Mouse (Mus musculus) left cerebral cortex, postnatal 36 days (tissue): ENCODE measurements at regions not wholly inside any gene's neighbourhood (a gene's known extent, or its start where the extent isn't known, plus 50 kb on each side); places are given as distances from the start of the nearest gene placed in this dataset.

Experiments
- DNase-seq, 2 experiments: peaks; one replicate each; pipeline ENCODE4 v3.0.0; 2021 to 2022; ENCODE audit warnings: low spot score in 2 of 2, mixed read lengths in 1 of 2
- intact Hi-C: fragments of 180-260 bp; cut with DNase I; formaldehyde crosslinking; loops from one replicate; pipeline ENCODE4 v1.15.1; 2025

- intact Hi-C loops, result no loop called here
- no peak for DNase-seq
Measured at GRCm38 (mm10) chr8:92013183-92013582, 211.3 kb upstream of the Irx3 start.

GRCm38 (mm10) chr8:92010412-92010811, 208.5 kb upstream of the Irx3 start:
- DNase-seq, result no peak
- intact Hi-C loops, result no loop called here

GRCm38 (mm10) chr8:92008616-92009610, 207.0 kb upstream of the Irx3 start:
- intact Hi-C loops, result no loop called here
- no peak for DNase-seq

GRCm38 (mm10) chr8:92005091-92005490, 203.2 kb upstream of the Irx3 start:
- intact Hi-C loops, result no loop called here
- DNase-seq, result no peak

GRCm38 (mm10) chr8:92004532-92004931, 202.7 kb upstream of the Irx3 start:
- intact Hi-C loops, result no loop called here
- DNase-seq, result no peak

- DNase-seq, result no peak
- intact Hi-C loops, result no loop called here
Measured at GRCm38 (mm10) chr8:92000368-92000767, 198.5 kb upstream of the Irx3 start.

- intact Hi-C loops, result no loop called here
- DNase-seq, result no peak
Measured at GRCm38 (mm10) chr8:91999661-92000060, 197.8 kb upstream of the Irx3 start.

- intact Hi-C loops, result no loop called here
- no peak for DNase-seq
Measured at GRCm38 (mm10) chr8:91999189-91999588, 197.3 kb upstream of the Irx3 start.

- intact Hi-C loops, result no loop called here
Measured at GRCm38 (mm10) chr8:91997892-91998189, 196.0 kb upstream of the Irx3 start.

GRCm38 (mm10) chr8:91997023-91997891, 195.4 kb upstream of the Irx3 start:
- intact Hi-C loops, result no loop called here
- no peak for DNase-seq

More at GRCm38 (mm10) chr8:91997892-91998189, 196.0 kb upstream of the Irx3 start:
- no peak for DNase-seq

GRCm38 (mm10) chr8:91996305-91997022, 194.6 kb upstream of the Irx3 start:
- intact Hi-C loops, result no loop called here
- no peak for DNase-seq

- intact Hi-C loops, result no loop called here
- DNase-seq, result no peak
Measured at GRCm38 (mm10) chr8:91995407-91996144, 193.7 kb upstream of the Irx3 start.

GRCm38 (mm10) chr8:91991542-91992452, 189.9 kb upstream of the Irx3 start:
- intact Hi-C loops, result no loop called here

GRCm38 (mm10) chr8:91990952-91991351, 189.1 kb upstream of the Irx3 start:
- no peak for DNase-seq
- intact Hi-C loops, result no loop called here

More at GRCm38 (mm10) chr8:91991542-91992452, 189.9 kb upstream of the Irx3 start:
- DNase-seq, result no peak

- intact Hi-C loops, result no loop called here
- DNase-seq, result no peak
Measured at GRCm38 (mm10) chr8:91990048-91990447, 188.2 kb upstream of the Irx3 start.

- intact Hi-C loops, result no loop called here
Measured at GRCm38 (mm10) chr8:91988866-91989633, 187.2 kb upstream of the Irx3 start.

GRCm38 (mm10) chr8:91987854-91988253, 186.0 kb upstream of the Irx3 start:
- intact Hi-C loops, result no loop called here
- DNase-seq, result no peak

More at GRCm38 (mm10) chr8:91988866-91989633, 187.2 kb upstream of the Irx3 start:
- no peak for DNase-seq
